Mouse (Mus musculus) megakaryocyte-erythroid progenitor cell, adult 5-6 weeks (primary cell): ENCODE data around the gene H2-M2. TPM values are rescaled to one million over a fixed set of nuclear protein-coding genes. Genes with fewer than 3 reads are reported as not detected.
"Not testable (repeated sequence)": the region's sequence is repeated elsewhere in the genome, so short reads cannot be mapped to it uniquely, and the experiment has no call there.

Source experiments
- ATAC-seq: replicated peaks from 2 replicates; pipeline ENCODE4 v1.8.0; 2016; ENCODE audit warnings: mild to moderate bottlenecking, inconsistent platforms; ENCODE audit not compliant: severe bottlenecking, poor library complexity, low FRiP score, low TSS enrichment
- total RNA-seq, 2 experiments: library from RNA; stranded (forward) in 1 of 2; stranded (reverse) in 1 of 2; fragments of 200-1000, 215-1000 nt in 1 of 2; fragments of >200 nt in 1 of 2; fragmentation: Nextera tagmentation in 1 of 2; gene quantifications; 2 replicates each; pipeline ENCODE4 v1.2.3; 2014 to 2017

The H2-M2 gene
- not detected in 2 replicates for total RNA-seq (2014; fragmentation: Nextera tagmentation)
- not detected in 2 replicates for total RNA-seq (2017)

GRCm38 (mm10) chr17:37483452-37483851, at the start of gene H2-M2:
TSS of gene H2-M2 (minus strand) at chr17:37483552.
- ATAC-seq: no peak

GRCm38 (mm10) chr17:37525427-37525826, 42.1 kb upstream of the H2-M2 start:
- not testable (repeated sequence) for ATAC-seq

- not testable (repeated sequence) for ATAC-seq
Observed at GRCm38 (mm10) chr17:37524612-37525011, 41.3 kb upstream of the H2-M2 start.

GRCm38 (mm10) chr17:37507730-37508129, 24.4 kb upstream of the H2-M2 start, which contains the start of gene Olfr111:
TSS of gene Olfr111 (plus strand) at chr17:37508030.
- ATAC-seq: no peak

- no peak for ATAC-seq
Observed at GRCm38 (mm10) chr17:37491930-37492518, 8.7 kb upstream of the H2-M2 start, which contains the start of gene Olfr110. TSS of gene Olfr110 (plus strand) at chr17:37492468.

- no peak for ATAC-seq
Observed at GRCm38 (mm10) chr17:37458616-37459015, 24.7 kb downstream of the H2-M2 start, which contains the start of gene Olfr109. TSS of gene Olfr109 (plus strand) at chr17:37458916.

GRCm38 (mm10) chr17:37445180-37445579, 38.2 kb downstream of the H2-M2 start, which contains the start of gene Olfr108:
TSS of gene Olfr108 (plus strand) at chr17:37445480.
- ATAC-seq: no peak

Other genes starting within 250 kb of the H2-M2 start
- gene Olfr97, start 246.2 kb downstream of the H2-M2 start, total RNA-seq (2014; fragmentation: Nextera tagmentation): not detected in 2 replicates
- gene Olfr97, start 246.2 kb downstream of the H2-M2 start, total RNA-seq (2017): not detected in 2 replicates
- gene Olfr98, start 219.8 kb downstream of the H2-M2 start, total RNA-seq (2014; fragmentation: Nextera tagmentation): not detected in 2 replicates
- not detected in 2 replicates for gene Olfr98, start 219.8 kb downstream of the H2-M2 start, total RNA-seq (2017)
- 5.7 and 6.3 TPM in 2 replicates for gene H2-M3, start 213.3 kb downstream of the H2-M2 start, total RNA-seq (2014; fragmentation: Nextera tagmentation)
- 3.8 and 9.0 TPM in 2 replicates for gene H2-M3, start 213.3 kb downstream of the H2-M2 start, total RNA-seq (2017)
- gene Olfr99, start 200.1 kb downstream of the H2-M2 start, total RNA-seq (2014; fragmentation: Nextera tagmentation): not detected in 2 replicates
- gene Olfr99, start 200.1 kb downstream of the H2-M2 start, total RNA-seq (2017): not detected in 2 replicates
- gene Olfr101, start 179.2 kb downstream of the H2-M2 start, total RNA-seq (2014; fragmentation: Nextera tagmentation): not detected in 2 replicates
- gene Olfr101, start 179.2 kb downstream of the H2-M2 start, total RNA-seq (2017): not detected in 2 replicates
- gene Olfr102, start 166.5 kb downstream of the H2-M2 start, total RNA-seq (2014; fragmentation: Nextera tagmentation): not detected in 2 replicates
- not detected in 2 replicates for gene Olfr102, start 166.5 kb downstream of the H2-M2 start, total RNA-seq (2017)
- gene Olfr103, start 143.9 kb downstream of the H2-M2 start, total RNA-seq (2014; fragmentation: Nextera tagmentation): not detected in 2 replicates
- not detected in 2 replicates for gene Olfr103, start 143.9 kb downstream of the H2-M2 start, total RNA-seq (2017)
- not detected in 2 replicates for gene Olfr104-ps, start 124.0 kb downstream of the H2-M2 start, total RNA-seq (2014; fragmentation: Nextera tagmentation)
- gene Olfr104-ps, start 124.0 kb downstream of the H2-M2 start, total RNA-seq (2017): not detected in 2 replicates
- gene Olfr105-ps, start 104.5 kb downstream of the H2-M2 start, total RNA-seq (2014; fragmentation: Nextera tagmentation): not detected in 2 replicates
- not detected in 2 replicates for gene Olfr105-ps, start 104.5 kb downstream of the H2-M2 start, total RNA-seq (2017)
- not detected in 2 replicates for gene Olfr106-ps, start 93.2 kb downstream of the H2-M2 start, total RNA-seq (2014; fragmentation: Nextera tagmentation)
- gene Olfr106-ps, start 93.2 kb downstream of the H2-M2 start, total RNA-seq (2017): not detected in 2 replicates
- not detected in 2 replicates for gene Olfr107, start 84.3 kb downstream of the H2-M2 start, total RNA-seq (2014; fragmentation: Nextera tagmentation)
- not detected in 2 replicates for gene Olfr107, start 84.3 kb downstream of the H2-M2 start, total RNA-seq (2017)
- not detected in 2 replicates for gene Olfr108, start 38.1 kb downstream of the H2-M2 start, total RNA-seq (2014; fragmentation: Nextera tagmentation)
- not detected in 2 replicates for gene Olfr108, start 38.1 kb downstream of the H2-M2 start, total RNA-seq (2017)
- gene Olfr109, start 24.6 kb downstream of the H2-M2 start, total RNA-seq (2014; fragmentation: Nextera tagmentation): not detected in 2 replicates
- not detected in 2 replicates for gene Olfr109, start 24.6 kb downstream of the H2-M2 start, total RNA-seq (2017)
- not detected in 2 replicates for gene Olfr110, start 8.9 kb upstream of the H2-M2 start, total RNA-seq (2014; fragmentation: Nextera tagmentation)
- gene Olfr110, start 8.9 kb upstream of the H2-M2 start, total RNA-seq (2017): not detected in 2 replicates
- gene Olfr111, start 24.5 kb upstream of the H2-M2 start, total RNA-seq (2014; fragmentation: Nextera tagmentation): not detected in 2 replicates
- not detected in 2 replicates for gene Olfr111, start 24.5 kb upstream of the H2-M2 start, total RNA-seq (2017)
- gene Olfr112, start 85.9 kb upstream of the H2-M2 start, total RNA-seq (2014; fragmentation: Nextera tagmentation): not detected in 2 replicates
- not detected in 2 replicates for gene Olfr112, start 85.9 kb upstream of the H2-M2 start, total RNA-seq (2017)
- gene Olfr113, start 94.1 kb upstream of the H2-M2 start, total RNA-seq (2014; fragmentation: Nextera tagmentation): not detected in 2 replicates
- gene Olfr113, start 94.1 kb upstream of the H2-M2 start, total RNA-seq (2017): not detected in 2 replicates
- gene Olfr114, start 109.2 kb upstream of the H2-M2 start, total RNA-seq (2014; fragmentation: Nextera tagmentation): not detected in 2 replicates
- gene Olfr114, start 109.2 kb upstream of the H2-M2 start, total RNA-seq (2017): not detected in 2 replicates
- not detected in 2 replicates for gene Olfr115, start 143.6 kb upstream of the H2-M2 start, total RNA-seq (2014; fragmentation: Nextera tagmentation)
- not detected in 2 replicates for gene Olfr115, start 143.6 kb upstream of the H2-M2 start, total RNA-seq (2017)
- not detected in 2 replicates for gene Olfr116, start 143.6 kb upstream of the H2-M2 start, total RNA-seq (2014; fragmentation: Nextera tagmentation)
- gene Olfr116, start 143.6 kb upstream of the H2-M2 start, total RNA-seq (2017): not detected in 2 replicates
- not detected in 2 replicates for gene Olfr117, start 180.2 kb upstream of the H2-M2 start, total RNA-seq (2014; fragmentation: Nextera tagmentation)
- gene Olfr117, start 180.2 kb upstream of the H2-M2 start, total RNA-seq (2017): not detected in 2 replicates
- not detected in 2 replicates for gene Olfr118, start 183.4 kb upstream of the H2-M2 start, total RNA-seq (2014; fragmentation: Nextera tagmentation)
- gene Olfr118, start 183.4 kb upstream of the H2-M2 start, total RNA-seq (2017): not detected in 2 replicates
- gene Olfr119, start 213.0 kb upstream of the H2-M2 start, total RNA-seq (2014; fragmentation: Nextera tagmentation): not detected in 2 replicates
- not detected in 2 replicates for gene Olfr119, start 213.0 kb upstream of the H2-M2 start, total RNA-seq (2017)
- gene Olfr120, start 238.3 kb upstream of the H2-M2 start, total RNA-seq (2014; fragmentation: Nextera tagmentation): not detected in 2 replicates
- not detected in 2 replicates for gene Olfr120, start 238.3 kb upstream of the H2-M2 start, total RNA-seq (2017)